Mouse (Mus musculus) bone marrow macrophage, adult 2 months (primary cell): ENCODE measurements around the gene Zfp366. TPM values are rescaled to one million over a fixed set of nuclear protein-coding genes. Genes with fewer than 3 reads are reported as not detected.

Source experiments
- H3K27ac ChIP-seq: 2 replicates; pipeline ENCODE4 v1.5.1; 2012; ENCODE audit warnings: low read depth, low read length; ENCODE audit not compliant: insufficient read depth
- H3K4me1 ChIP-seq: 2 replicates; pipeline ENCODE4 v1.6.1; 2012; ENCODE audit warnings: low read length; ENCODE audit not compliant: control insufficient read depth, insufficient read depth
- H3K4me3 ChIP-seq: 2 replicates; pipeline ENCODE4 v1.5.1; 2012; ENCODE audit warnings: mild to moderate bottlenecking, low read length, moderate library complexity; ENCODE audit not compliant: insufficient read depth
- CTCF ChIP-seq: IDR thresholded peaks from 2 replicates; pipeline ENCODE4 v1.5.1; 2012; ENCODE audit warnings: low read depth, mild to moderate bottlenecking, low read length, moderate library complexity
- POLR2A ChIP-seq: IDR thresholded peaks from 2 replicates; pipeline ENCODE4 v1.6.1; 2012; ENCODE audit warnings: mild to moderate bottlenecking, low read depth, low read length, borderline replicate concordance
- polyA plus RNA-seq: library from polyadenylated mRNA; stranded (reverse); fragments of >200 nt; gene quantifications from 2 replicates; pipeline ENCODE4 v1.2.4, GENCODE M21; 2012; ENCODE audit not compliant: missing spikeins, insufficient read depth, insufficient read length

Gene Zfp366
- polyA plus RNA-seq, 1 experiment: 0.31 TPM

- TF ChIP-seq CTCF (no peak), POLR2A (no peak)
- no peak overlapping the region for H3K4me3 ChIP-seq
- no peak overlapping the region for H3K27ac ChIP-seq
- no peaks in the 10 kb centered on the region for H3K4me1 ChIP-seq
These were observed 41.0 kb downstream of the Zfp366 start for GRCm38 (mm10) chr13:99225374-99226240.

- no peak overlapping the region for H3K27ac ChIP-seq
- no peaks in the 10 kb centered on the region for H3K4me1 ChIP-seq
- H3K4me3 ChIP-seq: no peak overlapping the region
- TF ChIP-seq CTCF (no peak), POLR2A (no peak)
These were observed 42.2 kb downstream of the Zfp366 start for GRCm38 (mm10) chr13:99226809-99227208.

GRCm38 (mm10) chr13:99227456-99228250, 43.0 kb downstream of the Zfp366 start:
- TF ChIP-seq CTCF: no peak
- no peak for TF ChIP-seq POLR2A
- no peak overlapping the region for H3K4me3 ChIP-seq

GRCm38 (mm10) chr13:99228821-99229570, 44.4 kb downstream of the Zfp366 start:
- no peak for TF ChIP-seq POLR2A
- no peak for TF ChIP-seq CTCF
- H3K27ac ChIP-seq: no peak overlapping the region
- H3K4me1 ChIP-seq: no peaks in the 10 kb centered on the region
- no peak overlapping the region for H3K4me3 ChIP-seq

More at GRCm38 (mm10) chr13:99227456-99228250, 43.0 kb downstream of the Zfp366 start:
- Histone ChIP-seq H3K27ac (no peak overlapping the region), H3K4me1 (no peaks in the 10 kb centered on the region)

GRCm38 (mm10) chr13:99229641-99230494, 45.2 kb downstream of the Zfp366 start:
- H3K27ac ChIP-seq: no peak overlapping the region
- H3K4me1 ChIP-seq: no peaks in the 10 kb centered on the region
- H3K4me3 ChIP-seq: no peak overlapping the region
- TF ChIP-seq POLR2A (no peak), CTCF (no peak)

DNA sequence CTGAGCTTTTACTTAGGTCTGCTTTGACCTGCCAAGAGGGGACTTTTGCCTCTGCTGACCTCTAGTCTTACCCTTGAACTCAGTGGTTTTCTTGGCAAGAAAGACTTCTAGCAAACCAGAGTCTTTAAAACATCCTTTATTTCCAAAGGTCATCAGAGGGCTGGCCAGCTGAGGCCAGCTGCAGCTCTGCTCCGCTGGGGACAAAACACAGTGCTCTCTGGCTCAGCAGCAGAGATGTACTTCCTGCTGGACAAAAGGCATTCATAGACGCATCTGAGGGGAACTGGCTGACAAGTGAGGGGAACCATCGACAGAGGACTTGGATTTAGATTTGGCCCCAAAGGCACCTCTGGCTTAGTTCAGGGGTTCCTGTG, 45.9 kb downstream of the Zfp366 start:
- Histone ChIP-seq H3K27ac (no peak overlapping the region), H3K4me1 (no peaks in the 10 kb centered on the region), H3K4me3 (no peak overlapping the region)
- no peak for TF ChIP-seq CTCF
- no peak for TF ChIP-seq POLR2A

- TF ChIP-seq POLR2A (no peak), CTCF (no peak)
- 0 out of 2 replicates have a peak, but pooled peaks cover under 1% of the 10 kb centered on the region for H3K4me1 ChIP-seq
- no peak overlapping the region for H3K4me3 ChIP-seq
- no peak overlapping the region for H3K27ac ChIP-seq
These were observed 48.7 kb downstream of the Zfp366 start for GRCm38 (mm10) chr13:99233333-99233732.

DNA sequence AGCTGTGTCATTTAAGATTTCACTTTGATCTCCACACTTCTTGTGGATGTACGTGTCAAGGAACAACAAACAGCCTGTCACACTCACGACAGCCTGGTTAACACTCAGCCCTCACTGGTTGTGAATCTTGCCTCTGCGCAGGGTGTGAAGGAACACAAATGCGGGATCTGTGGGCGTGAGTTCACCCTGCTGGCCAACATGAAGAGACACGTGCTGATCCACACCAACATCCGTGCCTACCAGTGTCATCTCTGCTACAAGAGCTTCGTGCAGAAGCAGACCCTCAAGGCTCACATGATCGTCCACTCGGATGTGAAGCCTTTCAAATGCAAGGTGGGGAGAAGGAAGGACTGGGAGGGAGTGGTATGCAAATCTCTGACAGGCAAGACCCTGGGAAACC, 49.3 kb downstream of the Zfp366 start:
- no peak for TF ChIP-seq POLR2A
- H3K4me3 ChIP-seq: no peak overlapping the region
- 0 out of 2 replicates have a peak, but pooled peaks cover 3% of the 10 kb centered on the region for H3K4me1 ChIP-seq
- H3K27ac ChIP-seq: no peak overlapping the region
